Mouse (Mus musculus): ENCODE measurements around the gene Fmn2. TPM values are rescaled to one million over a fixed set of nuclear protein-coding genes. Genes with fewer than 3 reads are reported as not detected.

Fmn2 gene
- polyA plus RNA-seq, 1 experiment from 2014 or later, result not detected

DNA sequence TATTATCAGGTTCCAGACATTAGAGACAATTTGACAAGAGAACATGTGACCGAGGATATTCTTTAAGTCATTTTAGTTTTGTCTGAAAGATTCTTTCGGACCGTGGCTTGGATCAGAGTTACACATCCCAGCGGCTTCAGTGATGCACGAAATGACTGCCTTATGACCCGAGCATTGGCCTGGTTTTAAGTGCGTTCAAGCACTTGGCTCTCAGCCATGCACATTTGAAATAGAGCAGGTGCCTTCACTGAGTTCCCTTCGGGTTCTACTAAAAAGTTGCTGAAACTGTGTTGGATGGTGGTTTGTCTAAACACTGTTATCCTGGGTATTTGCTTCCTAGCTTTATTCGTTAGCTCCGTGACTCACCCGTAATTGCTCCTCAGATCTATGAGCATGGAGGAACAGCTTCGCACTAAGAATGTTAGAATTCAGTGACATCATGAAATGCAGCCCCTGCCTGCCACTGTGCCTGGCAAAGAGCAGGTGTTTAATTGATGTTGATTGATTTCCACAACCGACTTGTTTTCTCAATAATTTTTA, 7.0 kb downstream of the Fmn2 start:
- ChIA-PET CTCF (interaction anchor here (1.5 kb wide), 1 partner anchor 9 kb away, joined by 4 read pairs; no protein-coding TSS in a partner anchor), POLR2A (no interaction called here)
- TF ChIP-seq CTCF (IDR thresholded peaks at IDR 0.05), result no peak
- peaks cover 10% of the 10 kb centered on the region for H3K27me3 ChIP-seq
- DNase-seq (ENCODE audit: low read depth, low spot score) (no peak), ATAC-seq (no peak)
- in situ Hi-C loops (cut with MboI; ENCODE audit: low pct_unique_long_range_greater_than_20kb), result no loop called here

DNA sequence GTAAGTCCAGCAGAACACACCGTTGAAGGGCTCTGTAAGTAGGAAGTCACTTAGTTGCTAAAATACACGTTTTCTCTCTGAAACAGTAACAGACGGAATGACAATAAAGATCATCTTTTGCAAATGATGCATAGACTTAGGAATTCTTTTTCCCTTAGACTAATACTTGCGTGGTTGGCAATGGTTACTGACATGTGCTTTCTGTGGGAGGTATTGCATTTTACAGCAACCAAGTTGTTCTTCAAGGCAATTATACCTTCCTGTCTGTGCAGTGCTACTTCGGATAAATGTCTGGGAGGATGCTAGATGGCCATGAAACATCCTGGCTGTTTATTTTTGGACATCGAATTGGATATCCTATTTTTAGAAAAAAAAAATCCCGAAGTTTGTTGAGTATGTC, 11.8 kb downstream of the Fmn2 start:
- DNase-seq (ENCODE audit: low read depth, low spot score) (no peak), ATAC-seq (no peak)
- in situ Hi-C loops (cut with MboI; ENCODE audit: low pct_unique_long_range_greater_than_20kb), result no loop called here
- H3K27me3 ChIP-seq, result no peaks in the 10 kb centered on the region
- POLR2A ChIA-PET, result no interaction called here
- no peak for TF ChIP-seq CTCF (IDR thresholded peaks at IDR 0.05)
- CTCF ChIA-PET, result no interaction called here

GRCm38 (mm10) chr1:174521976-174522770, 20.5 kb downstream of the Fmn2 start:
- ChIA-PET POLR2A (no interaction called here), CTCF (no interaction called here)
- in situ Hi-C loops (cut with MboI; ENCODE audit: low pct_unique_long_range_greater_than_20kb), result no loop called here
- DNase-seq (ENCODE audit: low read depth, low spot score), result no peak
- no peaks in the 10 kb centered on the region for H3K27me3 ChIP-seq
- ATAC-seq, result no peak
- no peak for TF ChIP-seq CTCF (IDR thresholded peaks at IDR 0.05)

DNA sequence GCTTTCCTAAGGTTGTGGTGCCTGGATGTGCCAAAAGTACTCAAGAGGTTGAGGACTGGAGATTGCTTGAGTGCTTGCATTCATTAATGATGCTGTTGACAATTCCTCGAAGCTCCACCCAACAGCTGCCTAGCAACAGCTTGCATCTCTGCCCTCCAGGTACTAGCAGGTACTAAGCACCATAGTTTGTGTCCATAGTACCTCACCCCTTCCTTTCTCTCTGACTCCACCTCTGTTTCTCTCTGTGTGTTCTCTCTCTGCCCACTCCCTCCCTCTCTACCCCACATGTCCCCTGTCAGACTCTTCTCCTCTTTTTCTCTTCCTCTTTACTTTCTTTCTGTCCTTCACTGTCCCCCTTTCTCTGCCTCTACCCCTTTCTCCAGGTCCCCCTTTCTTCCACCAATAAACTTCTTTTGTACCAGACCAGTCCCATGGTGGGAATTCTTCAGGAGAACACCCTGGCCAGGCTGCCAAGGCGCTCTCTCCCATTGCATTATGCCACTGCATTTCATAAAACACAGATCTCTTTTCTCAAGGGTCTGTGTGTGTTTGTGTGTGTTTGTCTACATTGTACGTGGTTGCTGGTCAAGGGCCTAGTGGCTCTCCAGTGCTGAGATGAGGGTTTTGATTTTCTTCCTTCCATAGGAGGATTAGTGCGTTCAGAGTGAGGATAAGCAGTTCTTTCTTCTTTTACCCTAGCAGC, 21.3 kb downstream of the Fmn2 start:
- in situ Hi-C loops (cut with MboI; ENCODE audit: low pct_unique_long_range_greater_than_20kb), result no loop called here
- POLR2A ChIA-PET, result no interaction called here
- H3K27me3 ChIP-seq, result no peaks in the 10 kb centered on the region
- no peak for TF ChIP-seq CTCF (IDR thresholded peaks at IDR 0.05)
- DNase-seq (ENCODE audit: low read depth, low spot score) (no peak), ATAC-seq (no peak)
- CTCF ChIA-PET, result no interaction called here

DNA sequence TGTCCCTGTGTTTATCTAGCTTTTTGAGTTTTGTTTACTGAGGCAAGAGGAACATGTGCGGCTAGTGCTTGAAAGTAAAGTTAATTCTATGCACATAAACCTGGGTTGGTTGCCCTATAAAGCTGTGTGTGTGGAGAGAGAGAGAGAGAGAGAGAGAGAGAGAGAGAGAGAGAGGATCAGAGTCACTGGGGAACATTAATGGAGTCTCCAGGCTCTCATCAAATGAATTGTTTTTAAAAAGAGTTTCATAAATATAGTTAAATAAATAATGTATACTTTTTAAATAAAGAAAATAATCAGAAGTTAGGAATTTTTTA, 21.8 kb downstream of the Fmn2 start:
- DNase-seq (ENCODE audit: low read depth, low spot score) (no peak), ATAC-seq (no peak)
- no peak for TF ChIP-seq CTCF (IDR thresholded peaks at IDR 0.05)
- no peaks in the 10 kb centered on the region for H3K27me3 ChIP-seq
- in situ Hi-C loops (cut with MboI; ENCODE audit: low pct_unique_long_range_greater_than_20kb), result no loop called here
- ChIA-PET POLR2A (no interaction called here), CTCF (no interaction called here)

DNA sequence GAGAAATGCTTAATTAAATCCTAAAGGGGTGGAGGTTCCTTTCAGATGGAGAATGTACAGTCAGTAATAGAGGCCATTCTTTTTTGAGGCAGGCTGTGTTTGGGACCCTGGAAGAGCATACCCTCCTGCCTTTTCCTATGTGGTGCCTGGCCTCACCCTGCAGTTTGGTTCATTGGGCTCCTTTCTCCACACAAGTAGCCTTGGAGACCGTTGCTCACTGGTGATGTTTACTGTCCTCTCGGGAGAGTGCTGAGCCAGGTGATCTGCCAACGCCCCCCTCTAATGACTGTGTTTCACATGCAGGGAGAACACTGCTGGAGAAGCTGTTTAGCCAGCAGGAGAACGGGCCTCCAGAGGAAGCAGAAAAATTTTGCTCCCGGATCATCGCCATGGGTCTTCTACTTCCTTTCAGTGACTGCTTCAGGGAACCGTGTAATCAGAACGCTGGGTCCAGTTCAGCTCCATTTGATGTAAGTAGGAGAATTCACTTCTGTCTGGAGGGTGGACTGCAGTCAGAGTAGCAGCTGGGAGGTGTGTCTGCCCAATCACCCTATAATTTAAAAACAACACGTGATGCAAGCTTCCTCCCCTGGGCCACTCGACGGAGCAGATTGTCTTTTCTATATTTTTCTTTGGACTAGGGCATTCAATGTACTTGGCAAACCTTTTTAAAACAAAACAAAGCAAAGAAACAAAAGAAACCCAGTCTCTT, 35.3 kb downstream of the Fmn2 start:
- ATAC-seq, result no peak
- in situ Hi-C loops (cut with MboI; ENCODE audit: low pct_unique_long_range_greater_than_20kb), result no loop called here
- ChIA-PET POLR2A (no interaction called here), CTCF (no interaction called here)
- TF ChIP-seq CTCF (IDR thresholded peaks at IDR 0.05), result no peak
- no peaks in the 10 kb centered on the region for H3K27me3 ChIP-seq
- no peak for DNase-seq (ENCODE audit: low read depth, low spot score)

DNA sequence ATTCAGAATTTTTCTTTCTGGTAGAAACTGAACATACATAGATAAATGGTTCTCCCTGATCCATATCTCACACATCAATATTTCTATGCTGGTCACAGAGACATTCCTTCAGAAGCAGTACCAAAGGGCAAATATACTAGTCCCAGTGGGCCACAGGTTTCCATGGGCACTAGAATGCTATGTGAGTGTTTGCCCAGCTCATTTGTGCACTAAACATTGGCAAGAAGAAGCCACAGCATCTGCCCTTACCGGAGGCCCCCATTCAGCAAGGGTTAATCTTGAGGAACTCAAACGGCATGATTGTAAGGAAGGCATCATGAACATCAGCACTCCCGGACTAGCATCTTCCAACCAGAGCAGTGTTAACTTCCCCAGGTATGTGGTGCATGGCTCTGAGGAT, 35.9 kb downstream of the Fmn2 start:
- in situ Hi-C loops (cut with MboI; ENCODE audit: low pct_unique_long_range_greater_than_20kb), result no loop called here
- DNase-seq (ENCODE audit: low read depth, low spot score) (no peak), ATAC-seq (no peak)
- H3K27me3 ChIP-seq, result no peaks in the 10 kb centered on the region
- no peak for TF ChIP-seq CTCF (IDR thresholded peaks at IDR 0.05)
- CTCF ChIA-PET, result no interaction called here
- POLR2A ChIA-PET, result no interaction called here

GRCm38 (mm10) chr1:174548291-174548690, 46.7 kb downstream of the Fmn2 start:
- ChIA-PET CTCF (no interaction called here), POLR2A (no interaction called here)
- TF ChIP-seq CTCF (IDR thresholded peaks at IDR 0.05), result no peak
- DNase-seq (ENCODE audit: low read depth, low spot score) (no peak), ATAC-seq (no peak)
- no peaks in the 10 kb centered on the region for H3K27me3 ChIP-seq
- in situ Hi-C loops (cut with MboI; ENCODE audit: low pct_unique_long_range_greater_than_20kb), result no loop called here

DNA sequence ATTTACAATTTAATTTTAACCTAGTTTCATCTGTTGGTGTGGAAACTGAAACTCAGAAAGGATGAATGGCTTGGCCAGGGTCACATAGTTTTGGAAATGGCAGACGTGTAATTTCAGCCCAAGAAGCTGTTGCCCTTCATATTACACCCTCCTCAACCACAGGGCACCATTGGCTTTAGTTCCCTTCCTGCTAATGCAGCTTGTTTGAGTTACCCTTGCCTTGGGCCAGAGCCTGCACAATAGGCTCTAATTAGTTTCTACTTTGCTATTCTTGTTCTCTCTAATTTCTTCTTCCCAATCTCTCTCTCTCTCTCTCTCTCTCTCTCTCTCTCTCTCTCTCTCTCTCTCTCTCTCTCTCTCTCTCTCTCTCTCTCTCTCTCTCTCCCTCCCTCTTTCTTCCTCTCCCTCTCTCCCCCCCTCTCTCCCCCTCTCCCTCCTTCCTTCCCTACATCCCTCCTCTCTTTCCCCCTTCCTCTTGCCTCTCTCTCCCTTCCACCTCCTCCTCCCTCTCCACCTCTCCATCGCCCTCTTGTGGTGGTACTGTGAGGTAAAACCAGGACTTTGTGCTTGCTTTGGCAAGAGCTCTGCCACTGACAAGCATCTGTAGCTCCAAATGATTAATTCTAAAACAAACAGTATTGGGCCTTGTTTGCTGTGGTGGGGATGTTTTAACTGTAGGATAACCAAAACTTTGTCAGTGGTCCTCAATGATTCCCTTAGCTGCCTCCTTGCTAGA, 51.8 kb downstream of the Fmn2 start:
- TF ChIP-seq CTCF (IDR thresholded peaks at IDR 0.05), result no peak
- no peak for ATAC-seq
- POLR2A ChIA-PET, result no interaction called here

DNA sequence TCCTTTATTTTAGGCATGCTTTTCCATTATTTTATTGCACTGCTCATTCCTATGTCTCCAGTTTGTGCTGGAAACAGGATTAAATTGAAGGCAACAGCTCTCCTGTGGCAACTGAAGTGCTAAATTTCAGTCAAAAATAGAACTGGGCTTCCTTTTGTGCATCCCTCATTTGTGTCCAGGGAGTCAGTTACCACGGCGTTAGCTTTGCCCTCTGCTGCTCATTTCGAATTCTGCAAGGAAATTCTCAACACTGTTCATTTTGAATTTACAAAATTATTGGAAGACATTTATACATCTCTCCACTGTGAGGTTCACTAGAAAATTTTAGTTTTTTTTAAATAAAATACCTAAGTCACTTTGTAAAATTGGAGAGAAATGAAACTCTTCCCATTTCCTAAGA, 53.8 kb downstream of the Fmn2 start:
- DNase-seq (ENCODE audit: low read depth, low spot score) (no peak), ATAC-seq (no peak)
- H3K27me3 ChIP-seq, result no peaks in the 10 kb centered on the region
- POLR2A ChIA-PET, result no interaction called here
- CTCF ChIA-PET, result no interaction called here
- TF ChIP-seq CTCF (IDR thresholded peaks at IDR 0.05), result no peak
- in situ Hi-C loops (cut with MboI; ENCODE audit: low pct_unique_long_range_greater_than_20kb), result no loop called here

More for the DNA sequence above, 51.8 kb downstream of the Fmn2 start:
- H3K27me3 ChIP-seq, result no peaks in the 10 kb centered on the region
- CTCF ChIA-PET, result no interaction called here
- DNase-seq (ENCODE audit: low read depth, low spot score), result no peak
- in situ Hi-C loops (cut with MboI; ENCODE audit: low pct_unique_long_range_greater_than_20kb), result no loop called here

All from Patski (cell line).